Mouse (Mus musculus): Measurements from ENCODE around the gene Snd1.

DNA sequence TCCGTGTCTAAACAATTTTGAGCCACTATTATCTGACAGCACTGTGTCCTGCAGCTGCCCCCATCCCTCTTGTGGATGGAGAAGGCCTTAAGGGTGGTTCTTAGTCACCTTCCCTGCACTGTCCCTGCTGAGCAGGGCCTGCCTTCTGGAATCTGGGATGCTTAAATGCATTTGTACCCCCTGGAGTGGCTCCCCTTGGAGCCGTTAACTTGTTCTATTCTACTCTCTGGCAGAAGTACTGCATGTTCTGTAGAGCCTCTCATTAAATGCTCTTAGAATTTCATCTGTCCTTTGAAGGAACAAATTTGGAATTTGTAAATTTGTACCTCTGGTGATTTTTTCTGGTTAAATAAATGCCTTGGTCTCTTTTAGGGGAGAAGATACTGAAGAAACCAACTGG is 50.6 kb downstream of the Snd1 start:
- no peak for TF ChIP-seq TAL1 (conservative IDR thresholded peaks at IDR 0.05; ENCODE audit: low read depth, low read length)
- no peak for TF ChIP-seq GATA1 (IDR thresholded peaks at IDR 0.05; ENCODE audit: borderline replicate concordance, low read length)

All from G1E (cell line).